Mouse (Mus musculus): Measurements from ENCODE around the gene Vgll4. TPM values are rescaled to one million over a fixed set of nuclear protein-coding genes. Genes with fewer than 3 reads are reported as not detected.

The Vgll4 gene
- polyA plus RNA-seq, 1 experiment from 2014 or later = 141 TPM

GRCm38 (mm10) chr6:114904233-114904632 is 65.6 kb downstream of the Vgll4 start:
- no peaks in the 10 kb centered on the region for H3K36me3 ChIP-seq
- ATAC-seq (ENCODE audit: insufficient number of reproducible peaks, low FRiP score, low TSS enrichment, low read depth) = no peak
- peaks cover 82% of the 10 kb centered on the region for H3K4me1 ChIP-seq
- H3K27me3 ChIP-seq = no peaks in the 10 kb centered on the region
- no peak overlapping the region for H3K4me3 ChIP-seq (replicated peaks)
- H3K9ac ChIP-seq = no peak overlapping the region
- 68% methylated on average over 6 of the region's 6 CpGs for WGBS
- H3K9me3 ChIP-seq (replicated peaks) = no peaks in the 10 kb centered on the region
- no peak overlapping the region for H3K27ac ChIP-seq (replicated peaks)
- no peak overlapping the region for H3K4me2 ChIP-seq (replicated peaks)

- WGBS = 29% methylated on average over 4 of the region's 4 CpGs
- Histone ChIP-seq H3K27ac (replicated peaks) (peak overlapping the region; percentile 73), H3K4me3 (replicated peaks) (no peak overlapping the region), H3K36me3 (peaks cover 3% of the 10 kb centered on the region; the same call in 1 of the 2 replicates), H3K4me2 (replicated peaks) (peak overlapping the region; percentile 1; the same call in 1 of the 2 replicates), H3K9me3 (replicated peaks) (no peaks in the 10 kb centered on the region), H3K9ac (no peak overlapping the region), H3K27me3 (no peaks in the 10 kb centered on the region), H3K4me1 (peaks cover 71% of the 10 kb centered on the region)
- no peak for ATAC-seq (ENCODE audit: insufficient number of reproducible peaks, low FRiP score, low TSS enrichment, low read depth)
Observed at GRCm38 (mm10) chr6:114901921-114902320, 67.9 kb downstream of the Vgll4 start.

GRCm38 (mm10) chr6:114901321-114901824 is 68.4 kb downstream of the Vgll4 start:
- H3K9ac ChIP-seq = no peak overlapping the region
- ATAC-seq (ENCODE audit: insufficient number of reproducible peaks, low FRiP score, low TSS enrichment, low read depth) = peak; percentile 44; the same call in 1 of the 2 replicates
- peaks cover 6% of the 10 kb centered on the region; the same call in 1 of the 2 replicates for H3K36me3 ChIP-seq
- H3K4me3 ChIP-seq (replicated peaks) = no peak overlapping the region
- peaks cover 66% of the 10 kb centered on the region for H3K4me1 ChIP-seq
- H3K9me3 ChIP-seq (replicated peaks) = no peaks in the 10 kb centered on the region
- H3K4me2 ChIP-seq (replicated peaks) = peak overlapping the region; percentile 1; the same call in 1 of the 2 replicates
- peak overlapping the region; percentile 73 for H3K27ac ChIP-seq (replicated peaks)
- 6% methylated on average over 12 of the region's 12 CpGs for WGBS
- H3K27me3 ChIP-seq = no peaks in the 10 kb centered on the region

GRCm38 (mm10) chr6:114900194-114900593 is 69.6 kb downstream of the Vgll4 start:
- Histone ChIP-seq H3K4me3 (replicated peaks) (peak overlapping the region; percentile 11; the same call in 1 of the 2 replicates), H3K9me3 (replicated peaks) (no peaks in the 10 kb centered on the region), H3K27me3 (no peaks in the 10 kb centered on the region), H3K9ac (no peak overlapping the region; the same call in 1 of the 2 replicates), H3K36me3 (peaks cover 6% of the 10 kb centered on the region; the same call in 1 of the 2 replicates), H3K4me2 (replicated peaks) (peak overlapping the region; percentile 31), H3K4me1 (peaks cover 61% of the 10 kb centered on the region), H3K27ac (replicated peaks) (peak overlapping the region; percentile 83)
- 26% methylated on average over 10 of the region's 10 CpGs for WGBS
- no peak for ATAC-seq (ENCODE audit: insufficient number of reproducible peaks, low FRiP score, low TSS enrichment, low read depth)

- Histone ChIP-seq H3K27ac (replicated peaks) (peak overlapping the region; percentile 83), H3K36me3 (peaks cover 6% of the 10 kb centered on the region; the same call in 1 of the 2 replicates), H3K4me3 (replicated peaks) (peak overlapping the region; percentile 11; the same call in 1 of the 2 replicates), H3K27me3 (no peaks in the 10 kb centered on the region), H3K9ac (no peak overlapping the region), H3K4me1 (peaks cover 65% of the 10 kb centered on the region), H3K4me2 (replicated peaks) (peak overlapping the region; percentile 31), H3K9me3 (replicated peaks) (no peaks in the 10 kb centered on the region)
- ATAC-seq (ENCODE audit: insufficient number of reproducible peaks, low FRiP score, low TSS enrichment, low read depth) = 0 out of 2 replicates have a peak, but pooled peaks have one; percentile 27
- WGBS = 8% methylated on average over 7 of the region's 7 CpGs
Observed at GRCm38 (mm10) chr6:114899652-114900051, 70.1 kb downstream of the Vgll4 start.

DNA sequence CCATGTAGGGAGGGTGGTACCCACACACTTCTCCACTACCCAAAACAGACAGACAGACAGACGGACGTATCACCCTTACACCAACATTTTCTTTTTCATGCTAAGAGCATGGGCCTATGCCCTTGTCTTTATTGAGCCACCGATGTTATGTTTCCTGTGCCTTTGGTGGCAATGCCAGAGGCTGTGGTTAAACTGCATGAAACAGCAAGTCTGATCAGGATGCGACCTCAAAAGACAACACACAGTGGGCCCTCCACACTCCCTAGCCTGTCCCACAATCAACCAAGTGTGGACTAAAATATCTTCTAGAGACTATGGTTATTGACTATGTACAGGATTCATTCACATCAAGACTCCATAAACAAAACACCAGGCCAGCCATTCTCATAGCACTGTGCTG is 70.8 kb downstream of the Vgll4 start:
- Histone ChIP-seq H3K4me3 (replicated peaks) (no peak overlapping the region), H3K36me3 (peaks cover 6% of the 10 kb centered on the region; the same call in 1 of the 2 replicates), H3K9me3 (replicated peaks) (no peaks in the 10 kb centered on the region), H3K27ac (replicated peaks) (peak overlapping the region; percentile 83; the same call in 1 of the 2 replicates), H3K4me2 (replicated peaks) (no peak overlapping the region), H3K9ac (no peak overlapping the region), H3K4me1 (peaks cover 65% of the 10 kb centered on the region), H3K27me3 (no peaks in the 10 kb centered on the region)
- 84% methylated on average over 4 of the region's 4 CpGs for WGBS
- no peak for ATAC-seq (ENCODE audit: insufficient number of reproducible peaks, low FRiP score, low TSS enrichment, low read depth)

DNA sequence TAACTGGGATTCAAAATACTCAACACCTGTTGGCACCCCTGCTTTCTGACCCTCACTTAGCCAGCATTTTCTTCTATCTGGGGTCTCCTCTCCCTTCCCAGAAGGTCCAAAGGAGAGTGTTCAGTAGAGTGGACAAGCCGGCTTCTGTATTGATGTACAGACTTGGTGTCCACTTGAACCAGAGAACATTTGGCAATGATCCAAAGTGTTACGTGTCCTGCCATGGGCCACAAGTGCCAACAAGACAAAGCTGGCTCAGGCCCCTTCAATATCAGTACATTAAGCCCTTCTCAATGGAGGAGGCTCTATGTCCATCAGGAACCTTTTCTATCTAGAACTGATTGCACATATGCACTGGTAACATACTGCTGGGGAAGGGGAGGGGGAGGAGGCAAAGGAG is 73.5 kb downstream of the Vgll4 start:
- Histone ChIP-seq H3K9me3 (replicated peaks) (no peaks in the 10 kb centered on the region), H3K27me3 (no peaks in the 10 kb centered on the region), H3K4me3 (replicated peaks) (no peak overlapping the region), H3K4me1 (peaks cover 65% of the 10 kb centered on the region), H3K9ac (no peak overlapping the region), H3K4me2 (replicated peaks) (no peak overlapping the region), H3K36me3 (peaks cover 6% of the 10 kb centered on the region; the same call in 1 of the 2 replicates), H3K27ac (replicated peaks) (no peak overlapping the region)
- 86% methylated on average over 2 of the region's 2 CpGs for WGBS
- no peak for ATAC-seq (ENCODE audit: insufficient number of reproducible peaks, low FRiP score, low TSS enrichment, low read depth)

DNA sequence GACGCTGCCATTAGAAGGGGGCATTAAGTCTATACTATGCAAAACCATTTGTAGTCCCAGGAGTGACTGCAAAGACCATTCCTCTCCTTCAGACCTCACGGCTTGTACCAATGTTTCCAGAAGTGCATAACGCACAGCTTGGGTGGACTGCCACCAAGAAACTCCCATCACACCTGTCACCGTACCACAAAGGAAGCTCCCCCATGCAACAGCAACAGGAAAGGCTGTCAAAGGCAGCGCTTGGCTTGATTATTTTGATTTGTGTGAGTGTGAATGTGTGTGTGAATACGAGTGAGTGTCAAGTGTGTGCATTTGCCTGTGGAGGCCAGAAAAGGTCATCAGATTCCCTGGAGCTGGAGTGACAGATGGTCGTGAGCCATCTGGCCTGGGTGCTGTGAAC is 74.6 kb downstream of the Vgll4 start:
- whole genome bisulfite sequencing = 91% methylated on average over 7 of the region's 7 CpGs

GRCm38 (mm10) chr6:114894548-114895106 is 75.2 kb downstream of the Vgll4 start:
- H3K36me3 ChIP-seq = peaks cover 10% of the 10 kb centered on the region; the same call in 1 of the 2 replicates
- H3K4me2 ChIP-seq (replicated peaks) = no peak overlapping the region
- H3K27me3 ChIP-seq = no peaks in the 10 kb centered on the region
- H3K9me3 ChIP-seq (replicated peaks) = no peaks in the 10 kb centered on the region
- peaks cover 62% of the 10 kb centered on the region for H3K4me1 ChIP-seq
- H3K4me3 ChIP-seq (replicated peaks) = no peak overlapping the region
- peak overlapping the region; percentile 90; the same call in 1 of the 2 replicates for H3K27ac ChIP-seq (replicated peaks)
- no peak overlapping the region for H3K9ac ChIP-seq
- no peak for ATAC-seq (ENCODE audit: insufficient number of reproducible peaks, low FRiP score, low TSS enrichment, low read depth)
- WGBS = 56% methylated on average over 4 of the region's 4 CpGs

More for the DNA sequence above, 74.6 kb downstream of the Vgll4 start:
- no peaks in the 10 kb centered on the region for H3K27me3 ChIP-seq
- no peak overlapping the region for H3K4me3 ChIP-seq (replicated peaks)
- no peaks in the 10 kb centered on the region for H3K9me3 ChIP-seq (replicated peaks)
- peaks cover 8% of the 10 kb centered on the region; the same call in 1 of the 2 replicates for H3K36me3 ChIP-seq
- ATAC-seq (ENCODE audit: insufficient number of reproducible peaks, low FRiP score, low TSS enrichment, low read depth) = no peak
- H3K4me1 ChIP-seq = peaks cover 65% of the 10 kb centered on the region
- no peak overlapping the region for H3K9ac ChIP-seq
- no peak overlapping the region for H3K4me2 ChIP-seq (replicated peaks)
- 0 out of 2 replicates have a peak overlapping the region, but pooled peaks have one; percentile 44 for H3K27ac ChIP-seq (replicated peaks)

DNA sequence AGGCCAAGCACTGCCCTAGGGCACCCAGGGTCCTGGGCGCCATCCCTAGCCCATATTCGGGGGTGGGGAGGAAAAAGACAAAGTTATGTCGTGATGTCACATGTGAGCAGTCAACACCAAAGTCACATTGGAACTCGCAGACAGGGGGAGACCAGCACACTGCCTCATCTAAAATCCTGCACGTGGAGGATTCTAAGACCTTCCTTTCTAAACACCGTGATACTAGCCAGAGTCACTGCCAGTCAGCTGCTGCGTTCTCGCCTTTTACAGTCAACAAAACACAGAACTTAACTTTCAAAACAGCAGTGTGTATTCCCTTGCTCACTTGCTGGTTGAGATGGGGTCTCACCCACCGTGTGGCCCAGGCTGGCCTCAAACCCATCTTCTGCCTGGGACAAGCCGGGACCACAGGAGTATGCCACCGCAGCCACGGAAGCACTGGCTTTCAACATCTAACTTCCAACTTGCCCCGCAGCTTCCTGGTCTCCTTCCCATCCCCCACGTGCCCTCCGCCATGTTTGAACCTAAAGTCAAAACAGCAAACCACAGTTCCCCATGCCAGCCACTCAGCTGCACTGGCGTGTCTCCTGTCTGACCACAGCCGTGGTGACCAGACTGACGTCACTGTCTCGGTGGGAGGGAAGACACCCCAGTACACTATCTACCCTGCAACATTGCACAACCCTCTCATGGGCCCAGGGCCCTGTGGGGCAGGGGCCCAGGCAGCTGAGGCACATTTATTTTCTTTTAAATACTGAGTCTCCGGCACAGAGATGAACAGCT is 76.2 kb downstream of the Vgll4 start:
- ATAC-seq (ENCODE audit: insufficient number of reproducible peaks, low FRiP score, low TSS enrichment, low read depth) = no peak
- Histone ChIP-seq H3K27ac (replicated peaks) (peak overlapping the region; percentile 90; the same call in 1 of the 2 replicates), H3K4me2 (replicated peaks) (no peak overlapping the region), H3K9me3 (replicated peaks) (no peaks in the 10 kb centered on the region), H3K4me3 (replicated peaks) (no peak overlapping the region), H3K9ac (no peak overlapping the region), H3K36me3 (peaks cover 10% of the 10 kb centered on the region; the same call in 1 of the 2 replicates), H3K4me1 (peaks cover 62% of the 10 kb centered on the region), H3K27me3 (no peaks in the 10 kb centered on the region)
- 47% methylated on average over 20 of the region's 20 CpGs for WGBS

DNA sequence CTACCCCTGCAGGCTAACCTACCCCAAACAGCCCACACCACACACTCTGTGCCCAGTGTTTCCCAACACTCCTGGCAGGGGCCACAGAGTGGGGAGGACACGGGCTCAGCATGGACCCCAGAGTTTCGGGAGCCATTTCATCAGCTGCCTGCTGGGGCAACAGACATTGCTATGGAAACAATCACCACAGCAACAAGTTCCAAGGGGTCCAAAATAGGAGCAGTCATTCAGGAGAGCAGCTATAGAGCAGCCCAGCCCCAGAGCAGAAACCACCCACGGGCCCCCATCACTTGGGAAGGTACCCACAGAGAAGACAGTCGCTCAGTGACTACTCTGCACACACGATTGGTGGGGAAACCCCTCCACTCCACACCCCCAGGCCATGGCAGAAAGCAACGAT is 77.4 kb downstream of the Vgll4 start:
- no peaks in the 10 kb centered on the region for H3K9me3 ChIP-seq (replicated peaks)
- H3K27ac ChIP-seq (replicated peaks) = peak overlapping the region; percentile 90
- H3K36me3 ChIP-seq = peaks cover 12% of the 10 kb centered on the region; the same call in 1 of the 2 replicates
- no peak overlapping the region for H3K4me3 ChIP-seq (replicated peaks)
- no peaks in the 10 kb centered on the region for H3K27me3 ChIP-seq
- WGBS = 17% methylated on average over 6 of the region's 6 CpGs
- H3K4me1 ChIP-seq = peaks cover 74% of the 10 kb centered on the region
- H3K9ac ChIP-seq = no peak overlapping the region
- 0 out of 2 replicates have a peak overlapping the region, but pooled peaks have one; percentile 1 for H3K4me2 ChIP-seq (replicated peaks)
- no peak for ATAC-seq (ENCODE audit: insufficient number of reproducible peaks, low FRiP score, low TSS enrichment, low read depth)
